Mouse (Mus musculus) activated CD4-positive, CD25-positive, alpha-beta regulatory T cell, adult 9 weeks (primary cell): Measurements from ENCODE around the gene Svs5. TPM values are rescaled to one million over a fixed set of nuclear protein-coding genes. Genes with fewer than 3 reads are reported as not detected.

Experiments used
- polyA plus RNA-seq: library from polyadenylated mRNA; unstranded; fragments of 100-300 nt; shearing (Covaris generic); gene quantifications from one replicate; pipeline ENCODE4 v1.2.1, GENCODE M21; 2017

Svs5 gene
- polyA plus RNA-seq, result not detected

DNA sequence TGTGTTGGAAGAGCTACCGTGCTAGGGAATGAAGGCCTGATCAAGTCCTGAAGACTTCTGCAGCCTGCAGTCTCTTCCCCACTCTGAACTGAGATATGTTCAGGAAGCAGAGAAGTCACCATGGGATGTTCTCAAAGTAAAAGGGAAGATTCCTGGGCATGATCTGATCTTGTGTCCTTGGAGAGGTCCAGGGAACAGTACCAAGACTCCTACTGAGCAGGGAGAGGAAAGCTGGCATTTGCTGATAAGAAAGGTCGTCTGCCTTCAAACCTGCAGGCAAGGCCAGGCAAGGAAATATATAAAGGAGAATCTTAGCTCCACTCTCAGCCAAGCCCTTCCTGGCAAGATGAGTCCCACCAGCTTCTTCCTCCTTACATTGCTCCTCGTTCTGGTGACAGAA lies at the start of gene Svs5:
Svs5 (plus strand) TSS at position 301 of the 400 bp plus-strand sequence.

DNA sequence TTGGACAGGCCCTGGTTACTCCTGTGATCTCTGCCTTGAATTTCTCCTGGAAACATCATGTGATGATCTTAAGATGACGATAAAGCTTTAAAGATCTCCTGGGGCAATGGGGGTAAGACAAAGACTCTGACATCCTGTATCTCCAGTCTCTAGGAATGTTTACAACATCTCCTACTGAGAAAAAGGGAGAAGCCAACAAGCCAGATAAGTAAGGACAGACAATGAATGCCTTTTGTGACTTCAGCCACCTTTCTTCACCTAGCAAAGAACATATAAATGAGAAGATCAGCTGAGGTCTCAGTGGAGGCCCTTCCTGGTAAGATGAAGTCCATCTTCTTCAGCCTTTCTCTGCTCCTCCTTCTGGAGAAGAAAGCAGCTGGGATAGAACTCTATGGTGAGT lies 43.6 kb upstream of the Svs5 start, which contains the start of gene Svs3a:
Svs3a (plus strand) TSS at position 301 of the 400 bp plus-strand sequence.

DNA sequence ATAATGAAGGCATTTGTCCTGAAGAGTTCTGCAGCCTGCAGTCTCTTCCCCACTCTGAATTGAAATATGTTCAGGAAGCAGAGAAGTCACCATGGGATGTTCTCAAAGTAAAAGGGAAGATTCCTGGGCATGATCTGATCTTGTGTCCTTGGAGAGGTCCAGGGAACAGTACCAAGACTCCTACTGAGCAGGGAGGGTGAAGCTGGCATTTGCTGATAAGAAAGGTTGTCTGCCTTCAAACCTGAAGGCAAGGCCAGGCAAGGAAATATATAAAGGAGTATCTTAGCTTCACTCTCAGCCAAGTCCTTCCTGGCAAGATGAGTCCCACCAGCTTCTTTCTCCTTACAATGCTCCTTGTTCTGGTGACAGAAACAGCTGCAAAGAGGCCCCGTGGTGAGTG lies 16.1 kb upstream of the Svs5 start, which contains the start of gene Svs6:
Svs6 (plus strand) TSS at position 301 of the 400 bp plus-strand sequence.

Other genes starting within 250 kb of the Svs5 start
- not detected for gene Kcns1, start 161.6 kb upstream of the Svs5 start, polyA plus RNA-seq
- not detected for gene Wfdc5, start 150.0 kb upstream of the Svs5 start, polyA plus RNA-seq
- not detected for gene Wfdc12, start 142.1 kb upstream of the Svs5 start, polyA plus RNA-seq
- not detected for gene Wfdc15a, start 132.6 kb upstream of the Svs5 start, polyA plus RNA-seq
- not detected for gene Wfdc15b, start 111.1 kb upstream of the Svs5 start, polyA plus RNA-seq
- gene Svs2, start 94.3 kb upstream of the Svs5 start, polyA plus RNA-seq, result not detected
- not detected for gene Svs3b, start 76.1 kb upstream of the Svs5 start, polyA plus RNA-seq
- not detected for gene Svs4, start 54.3 kb upstream of the Svs5 start, polyA plus RNA-seq
- gene Svs3a, start 43.5 kb upstream of the Svs5 start, polyA plus RNA-seq, result not detected
- gene Svs6, start 16.0 kb upstream of the Svs5 start, polyA plus RNA-seq, result not detected
- gene Slpi, start 56.4 kb downstream of the Svs5 start, polyA plus RNA-seq, result 5.0 TPM
- not detected for gene Rbpjl, start 70.4 kb downstream of the Svs5 start, polyA plus RNA-seq
- not detected for gene Matn4, start 72.4 kb downstream of the Svs5 start, polyA plus RNA-seq
- 36.4 TPM for gene Sdc4, start 111.1 kb downstream of the Svs5 start, polyA plus RNA-seq
- 23.4 TPM for gene Sys1, start 124.2 kb downstream of the Svs5 start, polyA plus RNA-seq
- 2.2 TPM for gene Gm20458, start 128.2 kb downstream of the Svs5 start, polyA plus RNA-seq
- 0.31 TPM for gene Trp53tg5, start 141.0 kb downstream of the Svs5 start, polyA plus RNA-seq
- gene Dbndd2, start 153.4 kb downstream of the Svs5 start, polyA plus RNA-seq, result 5.9 TPM
- 37.1 TPM for gene Pigt, start 164.8 kb downstream of the Svs5 start, polyA plus RNA-seq
- gene Wfdc2, start 229.7 kb downstream of the Svs5 start, polyA plus RNA-seq, result 5.5 TPM
- gene Spint3, start 240.7 kb downstream of the Svs5 start, polyA plus RNA-seq, result not detected